In the genomic region with DNA sequence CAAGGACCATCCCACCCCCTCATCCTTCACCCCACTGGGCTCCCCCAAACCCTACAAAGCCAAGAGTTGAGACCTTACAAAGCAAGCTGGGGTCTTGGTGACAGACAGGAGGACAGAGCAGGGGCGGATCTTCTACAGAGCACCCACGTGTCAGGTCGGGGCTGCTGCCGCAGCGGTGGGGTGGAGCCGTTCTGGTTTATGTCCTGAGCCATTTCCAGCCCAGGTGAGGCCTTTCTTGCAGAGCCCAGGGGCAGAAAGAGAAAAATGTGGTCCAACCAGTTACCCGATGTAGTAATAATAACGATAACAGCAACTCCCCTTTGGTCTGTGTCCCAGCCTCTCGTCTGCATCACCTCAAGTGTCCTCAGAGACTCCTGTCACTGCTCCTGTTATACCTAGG, we compare ENCODE assay signal across 9 mouse cellular contexts.
DNase-seq lines count a peak whose midpoint lies in the region; ATAC-seq and TF ChIP-seq lines count a peak whose summit lies in the region.
"Had no signal": no experiment of that assay in that cellular context is flagged by ENCODE, and none has a peak within 500 bp of the region (broad histone marks: within the 10 kb centered on the region; RNA-seq: fewer than 3 reads in every experiment).

No protein-coding gene starts in this region.

- H3K9ac ChIP-seq in hindbrain, embryonic 11.5 days (ENCODE audit: low read depth, low read length) = no peak overlapping the region
- H3K9ac ChIP-seq in limb, embryonic 13.5 days = no peak overlapping the region
- no peak overlapping the region for H3K9ac ChIP-seq in neural tube, embryonic 15.5 days (replicated peaks)
- H3K9ac ChIP-seq: liver, embryonic 14.5 days had no signal

- no peak for ATAC-seq in hindbrain, embryonic 11.5 days (ENCODE audit: low FRiP score)
- no peak; the same call in 1 of the 2 replicates for ATAC-seq in limb, embryonic 13.5 days (ENCODE audit: low FRiP score, low read depth)
- ATAC-seq in neural tube, embryonic 15.5 days (ENCODE audit: low FRiP score) = peak; percentile 59

- H3K4me1 ChIP-seq in lung, adult 2 months (ENCODE audit: control insufficient read depth, insufficient read depth, low read length) = no peaks in the 10 kb centered on the region
- H3K4me1 ChIP-seq in hindbrain, embryonic 11.5 days (replicated peaks; ENCODE audit: control insufficient read depth, insufficient read depth, low read length) = no peaks in the 10 kb centered on the region
- peaks cover 31% of the 10 kb centered on the region for H3K4me1 ChIP-seq in limb, embryonic 13.5 days
- H3K4me1 ChIP-seq in neural tube, embryonic 15.5 days = peaks cover 9% of the 10 kb centered on the region

- 26% methylated on average over 9 of the region's 9 CpGs for WGBS in lung, adult 2 months
- WGBS in hindbrain, embryonic 11.5 days = 40% methylated on average over 9 of the region's 9 CpGs
- 41% methylated on average over 9 of the region's 9 CpGs for WGBS in limb, embryonic 13.5 days
- WGBS in neural tube, embryonic 15.5 days = 35% methylated on average over 9 of the region's 9 CpGs

- no peak overlapping the region for H3K4me3 ChIP-seq in lung, adult 2 months (replicated peaks; ENCODE audit: extremely low read depth, low read depth, low read length)
- no peak overlapping the region for H3K4me3 ChIP-seq in hindbrain, embryonic 11.5 days (ENCODE audit: low read depth, low read length)
- H3K4me3 ChIP-seq in limb, embryonic 13.5 days = peak overlapping the region; percentile 22
- peak overlapping the region; percentile 22 for H3K4me3 ChIP-seq in neural tube, embryonic 15.5 days (replicated peaks)

- no peak for TF ChIP-seq POLR2A in lung, adult 2 months (IDR thresholded peaks at IDR 0.05; ENCODE audit: borderline replicate concordance, extremely low read depth, low read depth, low read length)

- no peaks in the 10 kb centered on the region for H3K9me3 ChIP-seq in hindbrain, embryonic 11.5 days (ENCODE audit: control insufficient read depth, low read length)
- H3K9me3 ChIP-seq in limb, embryonic 13.5 days = no peaks in the 10 kb centered on the region
- H3K9me3 ChIP-seq in neural tube, embryonic 15.5 days (replicated peaks) = no peaks in the 10 kb centered on the region

- no peaks in the 10 kb centered on the region for H3K36me3 ChIP-seq in hindbrain, embryonic 11.5 days (ENCODE audit: control insufficient read depth, insufficient read depth, low read length)
- no peaks in the 10 kb centered on the region for H3K36me3 ChIP-seq in limb, embryonic 13.5 days
- no peaks in the 10 kb centered on the region for H3K36me3 ChIP-seq in neural tube, embryonic 15.5 days

- DNase-seq in lung, adult 18-20 months = peak; percentile 30 to 54
- DNase-seq in lung, adult 2 months = no peak
- DNase-seq in hindbrain, embryonic 11.5 days (ENCODE audit: low spot score) = no peak
- DNase-seq in cerebellum, adult 9-11 months = no peak
- no peak for DNase-seq in layer of hippocampus, postnatal 25 days (ENCODE audit: extremely low spot score in 1 of 2, low spot score in 1 of 2)
- DNase-seq in layer of hippocampus, adult 9-11 months = no peak

- no peak overlapping the region for H3K27ac ChIP-seq in hindbrain, embryonic 11.5 days (ENCODE audit: low read depth, low read length)
- no peak overlapping the region for H3K27ac ChIP-seq in limb, embryonic 13.5 days
- no peak overlapping the region for H3K27ac ChIP-seq in neural tube, embryonic 15.5 days (replicated peaks)
- H3K27ac ChIP-seq: liver, embryonic 14.5 days had no signal

- peak overlapping the region; percentile 30 for H3K4me2 ChIP-seq in hindbrain, embryonic 11.5 days (replicated peaks; ENCODE audit: low read depth, low read length)
- peak overlapping the region; percentile 53 for H3K4me2 ChIP-seq in limb, embryonic 13.5 days (replicated peaks)
- H3K4me2 ChIP-seq in neural tube, embryonic 15.5 days = peak overlapping the region; percentile 51

- no peak for TF ChIP-seq CTCF in lung, adult 2 months (IDR thresholded peaks at IDR 0.05; ENCODE audit: insufficient read depth, low read length)

- H3K27me3 ChIP-seq in hindbrain, embryonic 11.5 days (ENCODE audit: control insufficient read depth, insufficient read depth, low read length) = peaks cover 3% of the 10 kb centered on the region; the same call in 1 of the 2 replicates
- peaks cover 28% of the 10 kb centered on the region for H3K27me3 ChIP-seq in limb, embryonic 13.5 days
- peaks cover 11% of the 10 kb centered on the region; the same call in 1 of the 2 replicates for H3K27me3 ChIP-seq in neural tube, embryonic 15.5 days (replicated peaks)

Comparison
In these comparisons a context has a peak if more than half of its experiments do, and no peak if none do; other contexts are left out.
1. DNase-seq: peak in lung, adult 18-20 months (2 of 2); none in lung, adult 2 months (single experiment), hindbrain, embryonic 11.5 days (single experiment), cerebellum, adult 9-11 months (single experiment), layer of hippocampus, postnatal 25 days (0 of 2) and layer of hippocampus, adult 9-11 months (single experiment).
2. H3K4me3 ChIP-seq: peak in limb, embryonic 13.5 days (single experiment) and neural tube, embryonic 15.5 days (single experiment); none in lung, adult 2 months (single experiment) and hindbrain, embryonic 11.5 days (single experiment).
3. Peak in every context shown above with its lines, with median percentiles within 50 percentile points of each other: H3K4me2 ChIP-seq.